Mouse (Mus musculus): Measurements from ENCODE around the gene Gm10058. TPM values are rescaled to one million over a fixed set of nuclear protein-coding genes. Genes with fewer than 3 reads are reported as not detected.
"Not testable (repeated sequence)": the region's sequence is repeated elsewhere in the genome, so short reads cannot be mapped to it uniquely, and the experiment has no call there.

Gm10058 gene
- polyA plus RNA-seq (2017; shearing (Covaris generic)) = not detected

DNA sequence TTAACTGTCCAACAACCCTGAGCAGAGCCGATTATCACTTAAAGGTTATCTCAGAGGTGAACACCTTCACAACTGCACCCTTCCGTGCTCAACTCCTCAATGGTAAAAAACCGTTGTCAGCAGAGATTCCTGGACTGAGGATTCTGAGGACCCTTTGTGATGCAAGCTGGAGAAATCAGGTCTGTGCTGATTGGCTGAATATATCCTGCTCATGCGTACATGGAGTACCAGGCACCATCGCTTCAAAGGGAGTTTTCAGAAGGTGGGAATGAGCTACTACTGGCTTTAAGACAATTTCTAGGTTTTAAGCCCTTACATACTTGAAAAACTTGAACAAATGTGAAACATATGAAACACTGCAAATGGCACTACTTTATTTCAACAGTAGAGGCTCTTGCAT is at the start of gene Gm10058:
Gm10058 (minus strand) TSS at position 101 of the 400 bp plus-strand sequence.
- not testable (repeated sequence) for ATAC-seq

Measured in inflammation-experienced regulatory T-cells, adult 6 months (primary cell).